Mouse (Mus musculus) limb, embryonic 15.5 days (tissue): ENCODE results near the gene Tank. TPM values are rescaled to one million over a fixed set of nuclear protein-coding genes. Genes with fewer than 3 reads are reported as not detected.

ENCODE experiments used
- ATAC-seq: fragments of 200-750 bp; cut with Nextera tagmentation; 2 replicates; pipeline ENCODE4 v1.8.0; 2017; ENCODE audit warnings: low read depth, moderate TSS enrichment; ENCODE audit not compliant: insufficient number of reproducible peaks, low FRiP score, low TSS enrichment
- H3K27ac ChIP-seq: fragments of 300-500 bp; sonication (generic); 2 replicates; pipeline ENCODE4 v1.5.1; 2015; ENCODE audit warnings: moderate library complexity, mild to moderate bottlenecking, inconsistent platforms
- H3K27me3 ChIP-seq: fragments of 300-500 bp; sonication (generic); 2 replicates; pipeline ENCODE4 v1.6.1; 2015; ENCODE audit warnings: inconsistent platforms
- H3K36me3 ChIP-seq: fragments of 300-500 bp; sonication (generic); 2 replicates; pipeline ENCODE4 v1.6.1; 2015; ENCODE audit warnings: inconsistent platforms
- H3K4me1 ChIP-seq: fragments of 300-500 bp; sonication (generic); 2 replicates; pipeline ENCODE4 v1.6.1; 2015; ENCODE audit warnings: inconsistent platforms
- H3K4me2 ChIP-seq: fragments of 300-500 bp; sonication (generic); 2 replicates; pipeline ENCODE4 v1.6.1; 2015; ENCODE audit warnings: mild to moderate bottlenecking, inconsistent platforms
- H3K4me3 ChIP-seq: fragments of 300-500 bp; sonication (generic); 2 replicates; pipeline ENCODE4 v1.5.1; 2015; ENCODE audit warnings: mild to moderate bottlenecking, inconsistent platforms
- H3K9ac ChIP-seq: fragments of 300-500 bp; sonication (generic); 2 replicates; pipeline ENCODE4 v1.6.1; 2015; ENCODE audit warnings: inconsistent platforms
- H3K9me3 ChIP-seq: fragments of 300-500 bp; sonication (generic); 2 replicates; pipeline ENCODE4 v1.6.1; 2016; ENCODE audit warnings: inconsistent platforms
- WGBS: fragments of 180-500 bp; shearing (Covaris S2); methylation state at CpG from one replicate; pipeline ENCODE4 v1.1.7; 2015; 5-methylcytosine and 5-hydroxymethylcytosine counted together
- polyA plus RNA-seq: library from polyadenylated mRNA; unstranded; fragments of >200 nt; fragmentation: Nextera tagmentation; extraction: Ambion mirVana; gene quantifications from 2 replicates; pipeline ENCODE4 v1.2.1, GENCODE M21; 2015

Gene Tank
- polyA plus RNA-seq: 28.0 and 29.8 TPM in 2 replicates

DNA sequence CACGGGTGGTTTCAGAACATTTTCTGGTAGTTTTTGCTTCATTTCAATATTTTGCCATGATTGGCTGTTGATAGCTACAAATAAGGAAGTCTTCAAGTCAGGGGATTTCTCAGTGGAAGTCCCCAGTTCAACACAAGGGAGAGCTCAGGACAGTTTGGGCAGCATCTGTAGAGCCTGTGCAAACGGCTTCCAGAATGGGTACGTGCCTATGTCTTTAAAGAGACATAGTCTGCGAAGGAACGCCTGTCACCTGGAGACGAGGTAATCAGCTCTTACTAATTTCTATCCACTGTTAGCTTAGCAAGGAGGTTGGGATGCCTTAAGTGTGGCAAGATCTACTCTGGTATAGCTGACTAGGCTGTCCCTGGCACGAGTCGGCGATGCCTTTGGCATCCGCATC, at the start of gene Tank:
Gene Tank (plus strand): TSS at position 153 of the 400 bp plus-strand sequence.
- Histone ChIP-seq H3K36me3 (no peaks in the 10 kb centered on the region), H3K27me3 (no peaks in the 10 kb centered on the region), H3K4me3 (no peak within 1 kb of the TSS), H3K27ac (no peak within 1 kb of the TSS), H3K9me3 (no peaks in the 10 kb centered on the region), H3K4me1 (no peaks in the 10 kb centered on the region), H3K4me2 (no peak within 1 kb of the TSS), H3K9ac (no peak within 1 kb of the TSS)
- ATAC-seq: no peak
- 80% methylated on average over 10 of the region's 10 CpGs for WGBS

- no peak for ATAC-seq
- Histone ChIP-seq H3K9me3 (no peaks in the 10 kb centered on the region), H3K4me3 (no peak overlapping the region), H3K4me2 (no peak overlapping the region), H3K27ac (no peak overlapping the region), H3K9ac (no peak overlapping the region), H3K4me1 (no peaks in the 10 kb centered on the region), H3K27me3 (no peaks in the 10 kb centered on the region), H3K36me3 (no peaks in the 10 kb centered on the region)
- WGBS: 74% methylated on average over 3 of the region's 3 CpGs
These were observed 46.1 kb upstream of the Tank start for GRCm38 (mm10) chr2:61532326-61532725.

DNA sequence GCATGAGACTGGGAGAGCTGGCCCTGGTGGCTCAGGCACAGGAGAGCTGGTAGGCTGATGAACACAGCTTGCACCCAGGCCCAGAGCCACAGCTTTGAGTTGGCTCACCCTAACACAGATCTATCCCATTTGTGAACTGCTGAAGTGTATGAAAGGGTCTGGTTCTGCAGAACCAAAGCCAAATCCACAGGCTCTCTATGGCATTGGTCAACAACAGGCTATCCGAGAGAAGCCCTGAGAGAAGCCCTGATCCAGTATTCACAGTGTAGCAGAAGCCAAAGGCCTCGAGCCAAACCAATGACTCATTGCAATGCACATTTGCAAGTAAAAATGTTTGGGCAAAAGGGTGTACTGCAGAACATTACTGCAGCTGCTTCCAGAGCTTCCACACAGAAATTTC, 45.3 kb upstream of the Tank start:
- H3K9ac ChIP-seq: no peak overlapping the region
- H3K4me1 ChIP-seq: no peaks in the 10 kb centered on the region
- no peak overlapping the region for H3K4me2 ChIP-seq
- 56% methylated on average over 2 of the region's 2 CpGs for WGBS
- H3K9me3 ChIP-seq: no peaks in the 10 kb centered on the region
- no peaks in the 10 kb centered on the region for H3K36me3 ChIP-seq
- H3K27ac ChIP-seq: no peak overlapping the region
- H3K27me3 ChIP-seq: no peaks in the 10 kb centered on the region
- ATAC-seq: no peak
- H3K4me3 ChIP-seq: no peak overlapping the region

GRCm38 (mm10) chr2:61536901-61537300, 41.5 kb upstream of the Tank start:
- H3K27me3 ChIP-seq: no peaks in the 10 kb centered on the region
- no peaks in the 10 kb centered on the region for H3K9me3 ChIP-seq
- no peak overlapping the region for H3K4me2 ChIP-seq
- 83% methylated on average over 2 of the region's 2 CpGs for WGBS
- ATAC-seq: no peak
- no peak overlapping the region for H3K27ac ChIP-seq
- H3K36me3 ChIP-seq: no peaks in the 10 kb centered on the region
- no peak overlapping the region for H3K9ac ChIP-seq
- no peak overlapping the region for H3K4me3 ChIP-seq
- no peaks in the 10 kb centered on the region for H3K4me1 ChIP-seq

DNA sequence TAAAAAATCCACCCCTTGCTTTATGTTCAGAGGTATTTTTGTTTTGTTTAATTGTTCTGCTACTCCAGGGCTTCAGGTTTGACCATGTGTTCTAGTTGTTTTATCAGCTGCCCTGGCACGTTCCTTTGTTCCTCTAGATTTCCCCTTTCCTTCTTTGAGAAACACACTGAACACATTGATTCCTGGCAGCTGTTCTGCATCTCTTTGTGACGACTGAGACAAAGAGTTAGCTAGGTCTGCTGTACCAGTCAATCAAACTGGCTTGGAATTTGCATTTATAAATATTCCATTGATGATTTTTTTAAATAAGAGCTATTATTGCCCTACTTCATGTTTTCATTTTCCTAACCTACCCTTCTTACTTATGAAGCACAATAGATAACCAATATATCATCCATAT, 39.0 kb upstream of the Tank start:
- Histone ChIP-seq H3K27me3 (no peaks in the 10 kb centered on the region), H3K4me2 (no peak overlapping the region), H3K9me3 (no peaks in the 10 kb centered on the region), H3K4me1 (no peaks in the 10 kb centered on the region), H3K36me3 (no peaks in the 10 kb centered on the region), H3K27ac (no peak overlapping the region), H3K4me3 (no peak overlapping the region), H3K9ac (no peak overlapping the region)
- WGBS: 25% methylated on average over 2 of the region's 2 CpGs
- no peak for ATAC-seq

- Histone ChIP-seq H3K27ac (no peak overlapping the region), H3K4me2 (no peak overlapping the region), H3K4me3 (no peak overlapping the region), H3K4me1 (no peaks in the 10 kb centered on the region), H3K9me3 (no peaks in the 10 kb centered on the region), H3K36me3 (no peaks in the 10 kb centered on the region), H3K9ac (no peak overlapping the region), H3K27me3 (no peaks in the 10 kb centered on the region)
- 81% methylated on average over 2 of the region's 2 CpGs for WGBS
- ATAC-seq: no peak
These were observed 36.0 kb upstream of the Tank start for GRCm38 (mm10) chr2:61542426-61542825.

DNA sequence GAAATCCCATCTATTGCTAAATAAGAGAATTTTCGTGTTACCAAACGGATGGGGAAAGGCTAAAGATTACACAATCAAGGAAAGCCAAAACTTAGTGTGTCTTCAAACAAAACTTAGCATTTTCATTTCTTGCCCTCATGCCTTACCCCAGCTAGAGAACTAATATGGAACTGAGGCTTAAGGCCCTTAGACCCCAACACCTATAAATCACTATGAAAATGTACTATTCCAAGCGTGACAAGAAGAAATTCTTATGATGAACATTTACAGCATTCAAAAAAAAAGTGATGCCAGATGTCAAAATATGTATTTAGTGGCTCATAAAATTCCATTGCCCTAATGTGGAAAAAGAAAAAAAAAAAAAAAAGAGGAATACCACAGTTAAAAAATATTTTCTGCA, 32.7 kb upstream of the Tank start:
- Histone ChIP-seq H3K4me1 (no peaks in the 10 kb centered on the region), H3K4me3 (no peak overlapping the region), H3K27me3 (no peaks in the 10 kb centered on the region), H3K9ac (no peak overlapping the region), H3K36me3 (no peaks in the 10 kb centered on the region), H3K4me2 (no peak overlapping the region), H3K9me3 (no peaks in the 10 kb centered on the region), H3K27ac (no peak overlapping the region)
- no peak for ATAC-seq
- 73% methylated on average over 3 of the region's 3 CpGs for WGBS

GRCm38 (mm10) chr2:61548021-61548420, 30.4 kb upstream of the Tank start:
- ATAC-seq: no peak
- Histone ChIP-seq H3K4me1 (no peaks in the 10 kb centered on the region), H3K27ac (no peak overlapping the region), H3K27me3 (no peaks in the 10 kb centered on the region), H3K9me3 (no peaks in the 10 kb centered on the region), H3K4me3 (no peak overlapping the region), H3K9ac (no peak overlapping the region), H3K4me2 (no peak overlapping the region), H3K36me3 (no peaks in the 10 kb centered on the region)
- WGBS: 29% methylated on average over 2 of the region's 2 CpGs

DNA sequence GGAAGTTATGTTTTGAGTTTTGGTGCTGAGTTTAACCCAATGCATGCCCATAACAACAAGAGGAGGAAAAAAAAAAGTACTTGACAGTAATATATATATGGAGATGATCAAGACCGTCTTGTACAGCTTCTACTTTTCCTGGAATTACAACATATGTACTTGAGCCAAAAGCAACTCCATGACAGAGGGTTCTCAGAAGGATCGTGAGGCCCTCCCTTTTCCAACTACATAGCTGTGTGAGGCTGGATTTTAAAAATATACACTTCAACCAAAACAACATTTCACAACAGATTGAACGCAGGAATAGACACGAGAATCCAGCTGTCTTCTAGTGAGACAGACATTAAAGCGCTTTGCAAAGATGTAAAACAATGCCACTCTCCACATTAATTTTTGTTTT, 26.7 kb upstream of the Tank start:
- H3K4me2 ChIP-seq: no peak overlapping the region
- ATAC-seq: no peak
- 61% methylated on average over 5 of the region's 5 CpGs for WGBS
- H3K27me3 ChIP-seq: no peaks in the 10 kb centered on the region
- H3K9ac ChIP-seq: no peak overlapping the region
- H3K27ac ChIP-seq: no peak overlapping the region
- H3K4me1 ChIP-seq: no peaks in the 10 kb centered on the region
- H3K36me3 ChIP-seq: no peaks in the 10 kb centered on the region
- H3K4me3 ChIP-seq: no peak overlapping the region
- H3K9me3 ChIP-seq: no peaks in the 10 kb centered on the region

GRCm38 (mm10) chr2:61555367-61555766, 23.0 kb upstream of the Tank start:
- no peaks in the 10 kb centered on the region for H3K9me3 ChIP-seq
- no peak for ATAC-seq
- no peaks in the 10 kb centered on the region for H3K36me3 ChIP-seq
- H3K4me3 ChIP-seq: no peak overlapping the region
- no peak overlapping the region for H3K4me2 ChIP-seq
- 60% methylated on average over 7 of the region's 7 CpGs for WGBS
- H3K4me1 ChIP-seq: no peaks in the 10 kb centered on the region
- no peak overlapping the region for H3K27ac ChIP-seq
- no peak overlapping the region for H3K9ac ChIP-seq
- H3K27me3 ChIP-seq: no peaks in the 10 kb centered on the region

DNA sequence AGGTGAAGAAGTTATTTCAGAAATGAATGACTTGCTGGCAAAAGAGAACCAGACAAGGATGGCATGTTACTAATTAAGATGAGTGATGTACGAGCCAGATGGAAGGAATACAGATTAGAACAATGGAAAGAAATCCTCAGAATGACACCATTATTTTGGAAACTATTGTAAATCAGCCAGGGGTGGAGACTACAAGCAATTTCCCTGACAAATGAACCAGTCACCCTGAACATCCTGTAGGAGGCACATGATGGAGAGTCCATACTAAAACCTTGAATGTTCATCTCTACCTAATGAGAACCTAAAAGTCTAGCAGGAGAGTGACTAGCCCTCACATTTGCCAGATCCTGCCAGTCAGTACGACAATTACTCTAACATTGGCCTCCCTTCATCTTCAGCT, 22.6 kb upstream of the Tank start:
- ATAC-seq: no peak
- Histone ChIP-seq H3K9me3 (no peaks in the 10 kb centered on the region), H3K4me1 (no peaks in the 10 kb centered on the region), H3K4me3 (no peak overlapping the region), H3K27me3 (no peaks in the 10 kb centered on the region), H3K4me2 (no peak overlapping the region), H3K9ac (no peak overlapping the region), H3K27ac (no peak overlapping the region), H3K36me3 (no peaks in the 10 kb centered on the region)
- 56% methylated on average over 2 of the region's 2 CpGs for WGBS

GRCm38 (mm10) chr2:61556639-61557038, 21.7 kb upstream of the Tank start:
- no peak overlapping the region for H3K27ac ChIP-seq
- no peak overlapping the region for H3K4me3 ChIP-seq
- H3K9me3 ChIP-seq: no peaks in the 10 kb centered on the region
- no peaks in the 10 kb centered on the region for H3K36me3 ChIP-seq
- no peaks in the 10 kb centered on the region for H3K4me1 ChIP-seq
- H3K9ac ChIP-seq: no peak overlapping the region
- no peak for ATAC-seq
- WGBS: 66% methylated on average over 3 of the region's 3 CpGs
- H3K4me2 ChIP-seq: no peak overlapping the region
- H3K27me3 ChIP-seq: no peaks in the 10 kb centered on the region

DNA sequence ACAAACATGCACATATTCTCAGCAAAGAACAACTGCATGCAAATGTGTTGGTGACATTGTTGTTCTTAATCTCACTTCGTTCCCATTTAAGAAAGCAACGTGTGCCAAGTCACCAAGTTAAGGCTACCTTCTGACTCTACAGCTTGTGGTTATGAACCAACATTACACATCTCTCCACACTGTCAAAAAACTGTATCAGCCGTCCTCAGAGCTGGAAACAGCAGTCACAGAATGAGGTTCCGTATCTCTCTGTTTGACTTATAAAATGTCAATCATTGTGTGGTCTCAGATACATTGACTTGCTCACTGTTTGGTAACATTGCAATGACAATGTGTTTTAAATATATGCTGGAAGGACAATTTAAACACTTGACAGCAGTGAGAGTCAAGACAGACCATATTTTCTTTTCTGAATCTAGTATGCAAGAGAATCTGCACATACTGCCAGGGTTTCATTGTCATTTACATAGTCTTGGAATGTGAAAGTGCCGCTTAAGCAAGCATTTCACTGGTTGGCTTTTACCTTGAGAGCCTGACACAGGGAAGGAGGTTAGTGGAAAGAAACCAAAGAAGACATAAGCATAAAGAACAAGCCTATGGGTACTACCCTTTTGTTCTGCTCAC, 20.4 kb upstream of the Tank start:
- no peaks in the 10 kb centered on the region for H3K9me3 ChIP-seq
- H3K4me1 ChIP-seq: no peaks in the 10 kb centered on the region
- WGBS: 85% methylated on average over 5 of the region's 5 CpGs

More for the DNA sequence above, 20.4 kb upstream of the Tank start:
- no peak overlapping the region for H3K27ac ChIP-seq
- H3K36me3 ChIP-seq: no peaks in the 10 kb centered on the region
- no peak for ATAC-seq
- no peak overlapping the region for H3K9ac ChIP-seq
- no peak overlapping the region for H3K4me2 ChIP-seq
- H3K4me3 ChIP-seq: no peak overlapping the region
- H3K27me3 ChIP-seq: no peaks in the 10 kb centered on the region
